Mouse (Mus musculus): ENCODE data around the gene Aup1. TPM values are rescaled to one million over a fixed set of nuclear protein-coding genes. Genes with fewer than 3 reads are reported as not detected.
A peak's percentile ranks its signal among the peaks of the same experiment; 100 is the strongest.

The Aup1 gene
- polyA plus RNA-seq (2012; rRNA removed): 867 and 886 TPM in 2 replicates

DNA sequence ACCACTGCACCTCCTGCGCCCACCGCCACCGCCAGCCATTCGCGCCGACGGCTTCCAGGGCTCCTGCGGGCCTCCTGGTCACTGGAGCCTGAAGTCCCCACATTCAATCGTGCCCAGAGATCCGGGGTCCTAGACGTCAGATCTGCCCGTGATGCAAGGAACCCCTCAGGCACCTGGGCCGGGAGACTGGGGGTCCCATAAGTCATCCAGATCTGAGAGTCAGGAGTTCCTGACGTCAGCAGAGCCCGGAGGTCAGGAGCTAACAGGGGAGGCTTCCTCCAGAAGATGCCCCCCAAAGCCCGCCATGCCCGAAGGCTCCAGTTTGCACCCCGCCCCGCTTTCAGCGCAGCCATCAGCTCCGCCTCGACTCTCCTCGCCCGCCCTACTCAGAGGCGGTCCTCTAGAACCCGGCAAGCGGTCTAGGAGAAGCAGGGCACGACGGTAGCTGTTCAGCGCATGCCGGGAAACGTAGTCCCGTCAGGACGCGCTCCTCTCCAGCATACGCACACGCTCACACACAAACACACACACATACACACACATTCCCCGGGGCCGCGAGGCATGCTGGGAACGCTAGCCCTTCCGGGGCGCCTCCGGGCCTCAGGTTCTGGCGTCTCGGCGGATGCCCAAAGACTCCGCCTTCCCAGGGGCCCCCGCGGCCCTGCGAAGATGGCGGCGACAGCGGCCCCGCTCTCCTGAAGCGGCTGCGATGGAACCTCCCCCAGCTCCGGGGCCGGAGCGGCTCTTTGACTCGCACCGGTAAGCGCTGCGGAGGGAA is at the start of gene Aup1:
Gene Aup1, plus strand, starts transcription at position 448 of the 778 bp plus-strand sequence.
- peak; percentile 97 for DNase-seq
- Histone ChIP-seq H3K27ac (ENCODE audit: control insufficient read depth, insufficient read depth, low read length) (no peak within 1 kb of the TSS), H3K4me3 (ENCODE audit: control insufficient read depth, insufficient read depth, low read length) (peak within 1 kb of the TSS; percentile 80), H3K4me1 (replicated peaks; ENCODE audit: control insufficient read depth, insufficient read depth, low read length) (peaks cover 19% of the 10 kb centered on the region), H3K36me3 (ENCODE audit: control insufficient read depth, insufficient read depth, low read length) (peaks cover 8% of the 10 kb centered on the region), H3K27me3 (ENCODE audit: control insufficient read depth, insufficient read depth, low read length) (no peaks in the 10 kb centered on the region)
- TF ChIP-seq CTCF (IDR thresholded peaks at IDR 0.05; ENCODE audit: borderline replicate concordance, control insufficient read depth, extremely low read depth, insufficient read depth, low read length, poor library complexity) (no peak; the same call in 1 of the 2 replicates), POLR2A (IDR thresholded peaks at IDR 0.05; ENCODE audit: control insufficient read depth, extremely low read depth, insufficient read depth, low read length, poor library complexity) (peak; percentile 90)
- under 1% methylated on average over 64 of the region's 64 CpGs for WGBS

DNA sequence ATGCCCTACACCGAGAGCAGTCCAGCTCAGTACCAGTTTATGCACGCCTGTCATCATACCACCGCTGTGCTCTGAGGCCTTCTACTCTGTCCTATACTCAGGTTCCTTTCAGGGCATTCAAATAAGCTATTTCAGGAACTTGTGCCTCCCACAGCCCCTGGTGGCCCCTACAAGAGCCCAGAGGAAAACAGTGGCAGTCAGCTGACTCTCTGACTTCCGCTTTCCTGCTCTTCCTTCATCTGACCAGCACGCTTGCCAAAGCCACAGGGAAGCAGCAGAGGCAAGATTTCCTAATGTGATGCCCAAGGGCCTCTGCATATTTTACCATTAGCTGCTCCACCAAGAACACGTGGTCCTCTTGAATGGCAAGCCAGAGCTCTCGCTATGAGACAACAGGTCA is 49.4 kb upstream of the Aup1 start:
- Histone ChIP-seq H3K4me1 (replicated peaks; ENCODE audit: control insufficient read depth, insufficient read depth, low read length) (peaks cover 4% of the 10 kb centered on the region), H3K27ac (ENCODE audit: control insufficient read depth, insufficient read depth, low read length) (no peak overlapping the region), H3K36me3 (ENCODE audit: control insufficient read depth, insufficient read depth, low read length) (no peaks in the 10 kb centered on the region), H3K27me3 (ENCODE audit: control insufficient read depth, insufficient read depth, low read length) (no peaks in the 10 kb centered on the region), H3K4me3 (ENCODE audit: control insufficient read depth, insufficient read depth, low read length) (no peak overlapping the region)
- TF ChIP-seq POLR2A (IDR thresholded peaks at IDR 0.05; ENCODE audit: control insufficient read depth, extremely low read depth, insufficient read depth, low read length, poor library complexity): no peak
- TF ChIP-seq CTCF (IDR thresholded peaks at IDR 0.05; ENCODE audit: borderline replicate concordance, control insufficient read depth, extremely low read depth, insufficient read depth, low read length, poor library complexity): no peak
- 35% methylated on average over 7 of the region's 7 CpGs for WGBS
- no peak for DNase-seq

DNA sequence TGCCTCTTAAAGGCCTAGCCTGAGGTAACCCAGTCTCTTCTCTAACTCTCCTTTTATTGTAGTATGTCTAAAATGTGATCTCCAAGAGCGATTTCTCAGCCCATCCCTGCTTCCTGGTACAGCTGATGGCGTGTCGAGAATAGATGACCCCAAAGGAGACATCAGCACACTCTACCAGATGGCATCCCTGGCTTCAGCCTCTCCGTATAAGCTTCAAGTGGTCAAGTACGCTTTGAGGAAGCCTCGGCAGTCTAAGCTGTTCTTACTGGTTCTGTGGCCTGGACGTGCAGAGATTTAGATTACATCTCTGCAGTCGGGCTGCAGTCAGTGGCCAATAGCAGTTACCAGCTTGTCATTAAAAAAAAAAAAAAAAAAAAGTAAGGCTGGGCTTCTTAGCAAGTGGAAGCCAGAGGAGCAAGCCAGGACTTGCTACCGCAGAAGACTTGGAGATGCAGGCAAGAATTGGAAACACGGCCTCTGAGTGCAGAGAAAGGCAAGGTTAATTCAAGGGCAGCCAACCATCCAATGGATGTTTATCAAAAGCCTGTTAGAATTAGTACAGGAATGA is 48.8 kb upstream of the Aup1 start:
- Histone ChIP-seq H3K27ac (ENCODE audit: control insufficient read depth, insufficient read depth, low read length) (no peak overlapping the region; the same call in 1 of the 2 replicates), H3K36me3 (ENCODE audit: control insufficient read depth, insufficient read depth, low read length) (no peaks in the 10 kb centered on the region), H3K4me3 (ENCODE audit: control insufficient read depth, insufficient read depth, low read length) (no peak overlapping the region), H3K4me1 (replicated peaks; ENCODE audit: control insufficient read depth, insufficient read depth, low read length) (peaks cover 6% of the 10 kb centered on the region), H3K27me3 (ENCODE audit: control insufficient read depth, insufficient read depth, low read length) (no peaks in the 10 kb centered on the region)
- no peak for DNase-seq
- TF ChIP-seq CTCF (IDR thresholded peaks at IDR 0.05; ENCODE audit: borderline replicate concordance, control insufficient read depth, extremely low read depth, insufficient read depth, low read length, poor library complexity) (no peak), POLR2A (IDR thresholded peaks at IDR 0.05; ENCODE audit: control insufficient read depth, extremely low read depth, insufficient read depth, low read length, poor library complexity) (no peak)
- WGBS: 86% methylated on average over 10 of the region's 10 CpGs

DNA sequence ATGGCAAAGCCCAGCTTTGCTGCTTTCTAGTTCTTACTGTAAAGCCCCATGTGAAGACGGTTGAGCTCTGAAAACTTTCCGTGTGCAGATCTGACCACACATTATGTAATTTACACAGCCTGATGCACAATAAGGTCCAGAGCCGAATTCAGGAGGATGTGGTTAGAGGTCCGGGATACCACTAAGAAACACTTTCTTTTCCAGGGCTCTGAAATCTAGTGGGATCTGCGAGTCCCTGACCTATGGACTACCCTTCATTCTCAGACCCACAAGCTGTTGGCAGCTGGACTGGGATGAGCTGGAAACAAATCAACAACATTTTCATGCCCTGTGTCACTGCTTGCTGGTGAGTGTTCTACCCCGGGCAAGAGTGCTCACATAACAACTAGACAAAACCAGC is 48.2 kb upstream of the Aup1 start:
- Histone ChIP-seq H3K4me1 (replicated peaks; ENCODE audit: control insufficient read depth, insufficient read depth, low read length) (peaks cover 6% of the 10 kb centered on the region), H3K27ac (ENCODE audit: control insufficient read depth, insufficient read depth, low read length) (no peak overlapping the region; the same call in 1 of the 2 replicates), H3K36me3 (ENCODE audit: control insufficient read depth, insufficient read depth, low read length) (no peaks in the 10 kb centered on the region), H3K27me3 (ENCODE audit: control insufficient read depth, insufficient read depth, low read length) (no peaks in the 10 kb centered on the region), H3K4me3 (ENCODE audit: control insufficient read depth, insufficient read depth, low read length) (no peak overlapping the region)
- DNase-seq: no peak
- WGBS: 28% methylated on average over 6 of the region's 6 CpGs
- TF ChIP-seq CTCF (IDR thresholded peaks at IDR 0.05; ENCODE audit: borderline replicate concordance, control insufficient read depth, extremely low read depth, insufficient read depth, low read length, poor library complexity) (no peak), POLR2A (IDR thresholded peaks at IDR 0.05; ENCODE audit: control insufficient read depth, extremely low read depth, insufficient read depth, low read length, poor library complexity) (no peak)

DNA sequence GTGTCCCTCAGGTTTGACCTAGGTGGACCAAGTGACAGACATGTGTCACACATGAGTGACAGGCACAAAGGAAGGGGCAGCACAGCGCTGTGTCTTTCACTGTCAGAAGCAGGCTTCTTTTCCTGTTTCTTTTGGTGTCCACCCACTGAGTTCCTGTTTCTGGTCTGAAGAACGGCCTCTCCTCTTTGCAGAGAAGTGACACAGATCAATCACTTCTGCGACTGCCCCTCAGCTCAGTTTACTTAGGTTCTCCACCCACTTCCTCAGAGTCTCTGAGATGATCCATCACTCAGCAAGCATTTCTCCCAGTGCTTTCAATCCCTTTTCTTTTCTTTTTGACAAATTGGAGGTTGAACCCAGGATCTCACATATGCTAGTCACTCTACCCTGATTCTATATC is 45.7 kb upstream of the Aup1 start:
- Histone ChIP-seq H3K36me3 (ENCODE audit: control insufficient read depth, insufficient read depth, low read length) (no peaks in the 10 kb centered on the region), H3K27me3 (ENCODE audit: control insufficient read depth, insufficient read depth, low read length) (no peaks in the 10 kb centered on the region), H3K27ac (ENCODE audit: control insufficient read depth, insufficient read depth, low read length) (no peak overlapping the region), H3K4me1 (replicated peaks; ENCODE audit: control insufficient read depth, insufficient read depth, low read length) (peaks cover 6% of the 10 kb centered on the region), H3K4me3 (ENCODE audit: control insufficient read depth, insufficient read depth, low read length) (no peak overlapping the region)
- WGBS: 37% methylated on average over 3 of the region's 3 CpGs
- no peak for DNase-seq
- TF ChIP-seq POLR2A (IDR thresholded peaks at IDR 0.05; ENCODE audit: control insufficient read depth, extremely low read depth, insufficient read depth, low read length, poor library complexity) (no peak), CTCF (IDR thresholded peaks at IDR 0.05; ENCODE audit: borderline replicate concordance, control insufficient read depth, extremely low read depth, insufficient read depth, low read length, poor library complexity) (no peak)

DNA sequence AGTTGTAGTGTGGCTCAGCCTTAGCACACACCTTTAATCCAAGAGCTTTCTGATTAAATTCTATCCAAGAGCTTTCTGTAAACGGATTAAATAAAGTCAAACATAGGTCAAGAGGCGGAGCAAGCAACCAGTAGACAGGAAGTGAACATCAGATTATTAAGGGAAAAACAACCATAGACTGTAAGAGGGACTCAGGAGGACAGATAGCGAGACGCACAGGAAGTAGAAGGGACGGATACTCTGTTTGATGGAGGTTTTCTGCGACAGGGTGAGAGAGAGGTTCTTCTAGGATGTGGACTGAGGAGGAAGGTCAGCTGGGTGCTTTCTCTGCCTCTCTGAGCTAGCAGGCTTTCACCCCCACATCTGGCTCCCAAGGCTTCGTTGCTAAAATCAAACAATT is 44.3 kb upstream of the Aup1 start:
- H3K36me3 ChIP-seq (ENCODE audit: control insufficient read depth, insufficient read depth, low read length): no peaks in the 10 kb centered on the region
- WGBS: 19% methylated on average over 7 of the region's 7 CpGs
- H3K4me3 ChIP-seq (ENCODE audit: control insufficient read depth, insufficient read depth, low read length): no peak overlapping the region
- no peak for TF ChIP-seq POLR2A (IDR thresholded peaks at IDR 0.05; ENCODE audit: control insufficient read depth, extremely low read depth, insufficient read depth, low read length, poor library complexity)
- TF ChIP-seq CTCF (IDR thresholded peaks at IDR 0.05; ENCODE audit: borderline replicate concordance, control insufficient read depth, extremely low read depth, insufficient read depth, low read length, poor library complexity): no peak
- H3K27me3 ChIP-seq (ENCODE audit: control insufficient read depth, insufficient read depth, low read length): no peaks in the 10 kb centered on the region
- H3K4me1 ChIP-seq (replicated peaks; ENCODE audit: control insufficient read depth, insufficient read depth, low read length): peaks cover 3% of the 10 kb centered on the region
- DNase-seq: no peak
- H3K27ac ChIP-seq (ENCODE audit: control insufficient read depth, insufficient read depth, low read length): peak overlapping the region; percentile 12; the same call in 1 of the 2 replicates
